Mouse (Mus musculus) thymus, adult 2 months (tissue): ENCODE measurements at regions not wholly inside any gene's neighbourhood (a gene's known extent, or its start where the extent isn't known, plus 50 kb on each side); places are given as distances from the start of the nearest gene placed in this dataset.

Source experiments
- CTCF ChIP-seq: fragments of 200-500 bp; IDR thresholded peaks from 2 replicates; pipeline ENCODE4 v1.5.1; 2012; ENCODE audit warnings: mild to moderate bottlenecking, control low read depth, low read length, moderate library complexity, borderline replicate concordance; ENCODE audit not compliant: control insufficient read depth, poor library complexity, insufficient read depth; ENCODE audit errors: extremely low read depth
- POLR2A ChIP-seq: fragments of 200-500 bp; IDR thresholded peaks from 2 replicates; pipeline ENCODE4 v1.6.1; 2012; ENCODE audit warnings: mild to moderate bottlenecking, low read length, control low read depth, moderate library complexity; ENCODE audit not compliant: control insufficient read depth, poor library complexity, insufficient read depth; ENCODE audit errors: extremely low read depth

- TF ChIP-seq CTCF (no peak), POLR2A (no peak)
Measured at GRCm38 (mm10) chr7:135767493-135767892, 51.3 kb upstream of the Mki67 start.
